Comparison of ENCODE assay signal across 9 mouse cellular contexts in genomic region chr19:30032206-30032605, GRCm38 (mm10). TPM values are rescaled to one million over a fixed set of nuclear protein-coding genes. Genes with fewer than 3 reads are reported as not detected.
DNase-seq lines count a peak whose midpoint lies in the region; ATAC-seq and TF ChIP-seq lines count a peak whose summit lies in the region.
"Had no signal": no experiment of that assay in that cellular context is flagged by ENCODE, and none has a peak within 500 bp of the region (broad histone marks: within the 10 kb centered on the region; RNA-seq: fewer than 3 reads in every experiment).

No protein-coding gene starts in this region.

- H3K9ac ChIP-seq in heart, embryonic 14.5 days (ENCODE audit: low read length) = peak overlapping the region; percentile 99; the same call in 1 of the 2 replicates
- H3K9ac ChIP-seq in MEL (ENCODE audit: control insufficient read depth, low read depth, low read length, poor library complexity, severe bottlenecking) = peak overlapping the region; percentile 93; the same call in 1 of the 2 replicates
- H3K9ac ChIP-seq in hindbrain, embryonic 12.5 days = peak overlapping the region; percentile 100; the same call in 1 of the 2 replicates
- H3K9ac ChIP-seq in midbrain, embryonic 12.5 days (replicated peaks) = no peak overlapping the region

- ATAC-seq in heart, embryonic 14.5 days (ENCODE audit: insufficient number of reproducible peaks, insufficient read depth, low FRiP score, low read depth) = no peak
- no peak for ATAC-seq in hindbrain, embryonic 12.5 days (ENCODE audit: low FRiP score)
- no peak for ATAC-seq in midbrain, embryonic 12.5 days (ENCODE audit: low FRiP score, low read depth)

- intact Hi-C loops in gastrocnemius, postnatal 36 days (cut with DNase I) = no loop called here

- no peak overlapping the region for H3K27ac ChIP-seq in heart, embryonic 14.5 days (replicated peaks in 1 of 2; ENCODE audit: control insufficient read depth in 1 of 2, insufficient read depth in 1 of 2, low read depth in 2 of 2, low read length in 2 of 2)
- H3K27ac ChIP-seq in MEL (ENCODE audit: control insufficient read depth, low read depth, low read length) = no peak overlapping the region
- H3K27ac ChIP-seq in hindbrain, embryonic 12.5 days = no peak overlapping the region
- no peak overlapping the region for H3K27ac ChIP-seq in midbrain, embryonic 12.5 days (replicated peaks)

- TF ChIP-seq CTCF in MEL (IDR thresholded peaks at IDR 0.05 in 2 of 3, conservative IDR thresholded peaks at IDR 0.05 in 1 of 3; ENCODE audit: control insufficient read depth in 1 of 3, insufficient read depth in 1 of 3, low read depth in 2 of 3, low read length in 3 of 3, poor library complexity in 1 of 3, severe bottlenecking in 1 of 3) = no peak

- peak overlapping the region; percentile 86 for H3K4me2 ChIP-seq in heart, embryonic 14.5 days (ENCODE audit: low read length)
- H3K4me2 ChIP-seq in hindbrain, embryonic 12.5 days (replicated peaks) = peak overlapping the region; percentile 76
- peak overlapping the region; percentile 76 for H3K4me2 ChIP-seq in midbrain, embryonic 12.5 days (replicated peaks)

- H3K27me3 ChIP-seq in heart, embryonic 14.5 days (ENCODE audit: control insufficient read depth, insufficient read depth, low read length) = no peaks in the 10 kb centered on the region
- no peaks in the 10 kb centered on the region for H3K27me3 ChIP-seq in MEL (ENCODE audit: control insufficient read depth in 1 of 2, insufficient read depth in 2 of 2, low read length in 2 of 2)
- no peaks in the 10 kb centered on the region for H3K27me3 ChIP-seq in hindbrain, embryonic 12.5 days
- H3K27me3 ChIP-seq in midbrain, embryonic 12.5 days = no peaks in the 10 kb centered on the region

- no peak; a peak in 1 of 4 replicates for TF ChIP-seq POLR2A in MEL (IDR thresholded peaks at IDR 0.05; ENCODE audit: control insufficient read depth in 1 of 2, insufficient read depth in 1 of 2, low read depth in 1 of 2, low read length in 2 of 2, poor library complexity in 1 of 2)

- peaks cover 56% of the 10 kb centered on the region for H3K79me2 ChIP-seq in MEL (ENCODE audit: control insufficient read depth, insufficient read depth, low read length, poor library complexity)

- H3K4me1 ChIP-seq in heart, embryonic 14.5 days (ENCODE audit: control insufficient read depth in 2 of 2, insufficient read depth in 2 of 2, low read length in 2 of 2) = peaks cover 3 to 24% of the 10 kb centered on the region in 2 experiments
- H3K4me1 ChIP-seq in MEL (ENCODE audit: control insufficient read depth in 1 of 2, insufficient read depth in 2 of 2, low read length in 2 of 2) = peaks cover 14 to 22% of the 10 kb centered on the region in 2 experiments
- H3K4me1 ChIP-seq in hindbrain, embryonic 12.5 days = peaks cover 43% of the 10 kb centered on the region
- peaks cover 50% of the 10 kb centered on the region for H3K4me1 ChIP-seq in midbrain, embryonic 12.5 days

- H3K9me3 ChIP-seq in heart, embryonic 14.5 days (ENCODE audit: control insufficient read depth, low read length) = no peaks in the 10 kb centered on the region
- no peaks in the 10 kb centered on the region for H3K9me3 ChIP-seq in MEL (replicated peaks; ENCODE audit: insufficient read depth, low read length)
- no peaks in the 10 kb centered on the region for H3K9me3 ChIP-seq in hindbrain, embryonic 12.5 days (replicated peaks)
- no peaks in the 10 kb centered on the region for H3K9me3 ChIP-seq in midbrain, embryonic 12.5 days

- no peaks in the 10 kb centered on the region for H3K36me3 ChIP-seq in heart, embryonic 14.5 days (ENCODE audit: control insufficient read depth, insufficient read depth, low read length)
- peaks cover 2 to 35% of the 10 kb centered on the region in 2 experiments; a peak in 2 of 4 replicates for H3K36me3 ChIP-seq in MEL (ENCODE audit: control insufficient read depth in 1 of 2, insufficient read depth in 2 of 2, low read length in 2 of 2)
- no peaks in the 10 kb centered on the region for H3K36me3 ChIP-seq in hindbrain, embryonic 12.5 days
- H3K36me3 ChIP-seq in midbrain, embryonic 12.5 days = no peaks in the 10 kb centered on the region

- 64% methylated on average over 3 of the region's 3 CpGs for WGBS in heart, embryonic 14.5 days
- 57% methylated on average over 3 of the region's 3 CpGs for WGBS in hindbrain, embryonic 12.5 days
- WGBS in midbrain, embryonic 12.5 days = 70% methylated on average over 3 of the region's 3 CpGs

- H3K4me3 ChIP-seq in heart, embryonic 14.5 days (ENCODE audit: control insufficient read depth in 1 of 2, insufficient read depth in 1 of 2, low read depth in 1 of 2, low read length in 2 of 2) = peak overlapping the region in 1 of 2 experiments; percentile 94; a peak in 2 of 4 replicates
- peak overlapping the region in 1 of 2 experiments; percentile 96; a peak in 2 of 4 replicates for H3K4me3 ChIP-seq in MEL (ENCODE audit: control insufficient read depth in 1 of 2, insufficient read depth in 1 of 2, low read depth in 2 of 2, low read length in 2 of 2)
- H3K4me3 ChIP-seq in hindbrain, embryonic 12.5 days = peak overlapping the region; percentile 100
- peak overlapping the region; percentile 100 for H3K4me3 ChIP-seq in midbrain, embryonic 12.5 days

- TF ChIP-seq RAD21 in MEL (IDR thresholded peaks at IDR 0.05; ENCODE audit: low read depth, low read length) = no peak

- no peak for TF ChIP-seq EP300 in MEL (IDR thresholded peaks at IDR 0.05; ENCODE audit: low read depth in 1 of 2, low read length in 2 of 2)

- DNase-seq in heart, adult 18-20 months = no peak
- peak; percentile 54 for DNase-seq in MEL (ENCODE audit: low read depth, low spot score)
- no peak for DNase-seq in gastrocnemius, postnatal 36 days
- DNase-seq in gastrocnemius, postnatal 25 days = no peak
- no peak for DNase-seq in layer of hippocampus, postnatal 25 days (ENCODE audit: extremely low spot score in 1 of 2, low spot score in 1 of 2)

TF ChIP-seq in MEL, 35 proteins besides CTCF, POLR2A, EP300 and RAD21:
- TF ChIP-seq MAFK (IDR thresholded peaks at IDR 0.05; ENCODE audit: borderline replicate concordance, low read depth, low read length) (no peak), MAX (IDR thresholded peaks at IDR 0.05; ENCODE audit: low read length) (no peak), POLR2AphosphoS5 (IDR thresholded peaks at IDR 0.05; ENCODE audit: borderline replicate concordance, low read depth, low read length) (no peak), TCF12 (IDR thresholded peaks at IDR 0.05; ENCODE audit: low read depth, low read length) (no peak), JUND (IDR thresholded peaks at IDR 0.05; ENCODE audit: low read depth, low read length) (no peak), GATA1 (IDR thresholded peaks at IDR 0.05; ENCODE audit: low read depth, low read length) (peak; percentile 56; the same call in 1 of the 2 replicates), ZKSCAN1 (IDR thresholded peaks at IDR 0.05; ENCODE audit: low read depth, low read length) (no peak), UBTF (IDR thresholded peaks at IDR 0.05; ENCODE audit: borderline replicate concordance, insufficient read depth, low read depth, low read length) (no peak), KAT2A (conservative IDR thresholded peaks at IDR 0.05; ENCODE audit: low read depth, low read length) (no peak), CHD2 (IDR thresholded peaks at IDR 0.05; ENCODE audit: low read length) (peak; percentile 26; the same call in 1 of the 2 replicates), ETS1 (IDR thresholded peaks at IDR 0.05; ENCODE audit: low read depth, low read length) (no peak), TBP (IDR thresholded peaks at IDR 0.05; ENCODE audit: low read depth, low read length) (no peak), RCOR1 (IDR thresholded peaks at IDR 0.05; ENCODE audit: low read depth, low read length) (no peak), ZMIZ1 (IDR thresholded peaks at IDR 0.05; ENCODE audit: low read depth, low read length) (no peak), MYB (IDR thresholded peaks at IDR 0.05; ENCODE audit: low read depth, low read length) (no peak), MYC (IDR thresholded peaks at IDR 0.05; ENCODE audit: low read depth, low read length) (no peak), SIN3A (IDR thresholded peaks at IDR 0.05; ENCODE audit: low read length) (0 out of 2 replicates have a peak, but pooled peaks have one; percentile 6), MAZ (IDR thresholded peaks at IDR 0.05; ENCODE audit: low read depth, low read length) (no peak), ZNF384 (IDR thresholded peaks at IDR 0.05; ENCODE audit: low read depth, low read length) (no peak), TAL1 (IDR thresholded peaks at IDR 0.05; ENCODE audit: low read length) (no peak), POLR2AphosphoS2 (IDR thresholded peaks at IDR 0.05; ENCODE audit: low read length) (no peak), MXI1 (IDR thresholded peaks at IDR 0.05; ENCODE audit: low read depth, low read length) (no peak), USF1 (IDR thresholded peaks at IDR 0.05; ENCODE audit: low read depth, low read length) (no peak), ELF1 (IDR thresholded peaks at IDR 0.05; ENCODE audit: low read depth, low read length) (0 out of 2 replicates have a peak, but pooled peaks have one; percentile 23), HCFC1 (IDR thresholded peaks at IDR 0.05; ENCODE audit: low read depth, low read length) (no peak)

RNA-seq across cellular contexts. Expression of gene Uhrf2, which starts 1.9 kb away (rescaled TPM):
- 50.1 and 54.6 TPM in 2 replicates for polyA plus RNA-seq in heart, embryonic 14.5 days (2014; fragmentation: Nextera tagmentation; extraction: Ambion mirVana)
- 10 to 100 TPM; 18.8 to 24.0 TPM for total RNA-seq in heart, adult 18-20 months (2021)
- 18.0 and 19.8 TPM in 2 replicates for total RNA-seq in MEL (2012; rRNA removed)
- 10 to 100 TPM in 1 of 2 experiments, not detected in 1; 19.0 TPM for polyA plus RNA-seq in MEL (2012; ENCODE audit: insufficient read depth in 1 of 2, insufficient read length in 2 of 2, low read depth in 1 of 2, low replicate concordance in 2 of 2, missing spikeins in 1 of 2)
- polyA plus RNA-seq in hindbrain, embryonic 12.5 days (2016; fragmentation: Nextera tagmentation; extraction: Ambion mirVana) = 83.7 and 92.6 TPM in 2 replicates
- polyA plus RNA-seq in midbrain, embryonic 12.5 days (2016; fragmentation: Nextera tagmentation; extraction: Ambion mirVana) = 88.1 and 92.8 TPM in 2 replicates
- 10 to 100 TPM; 10.3 to 14.3 TPM for total RNA-seq in gastrocnemius, postnatal 36 days (2021)
- total RNA-seq in gastrocnemius, postnatal 25 days (2021) = 10 to 100 TPM; 13.3 to 14.3 TPM
- total RNA-seq in layer of hippocampus, postnatal 25 days (2021) = 10 to 100 TPM; 61.8 to 62.1 TPM

RNA-seq across cellular contexts. Expression of gene Trpd52l3, which starts 28.6 kb away (rescaled TPM):
- not detected in 2 replicates for polyA plus RNA-seq in heart, embryonic 14.5 days (2014; fragmentation: Nextera tagmentation; extraction: Ambion mirVana)
- not detected for total RNA-seq in heart, adult 18-20 months (2021)
- not detected in 2 replicates for total RNA-seq in MEL (2012; rRNA removed)
- polyA plus RNA-seq in MEL (2012; ENCODE audit: insufficient read depth in 1 of 2, insufficient read length in 2 of 2, low read depth in 1 of 2, low replicate concordance in 2 of 2, missing spikeins in 1 of 2) = not detected
- not detected in 2 replicates for polyA plus RNA-seq in hindbrain, embryonic 12.5 days (2016; fragmentation: Nextera tagmentation; extraction: Ambion mirVana)
- polyA plus RNA-seq in midbrain, embryonic 12.5 days (2016; fragmentation: Nextera tagmentation; extraction: Ambion mirVana) = not detected in 2 replicates
- total RNA-seq in gastrocnemius, postnatal 36 days (2021) = not detected
- not detected for total RNA-seq in gastrocnemius, postnatal 25 days (2021)
- total RNA-seq in layer of hippocampus, postnatal 25 days (2021) = not detected
- total RNA-seq: megakaryocyte-erythroid progenitor cell, adult 5-6 weeks had no signal
